In genomic region chr9:31082054-31082666, GRCm38 (mm10) we compare ENCODE assay signal across 7 mouse cellular contexts. TPM values are rescaled to one million over a fixed set of nuclear protein-coding genes. Genes with fewer than 3 reads are reported as not detected.
A peak's percentile ranks its signal among the peaks of the same experiment; 100 is the strongest.
DNase-seq lines count a peak whose midpoint lies in the region; ATAC-seq and TF ChIP-seq lines count a peak whose summit lies in the region.

No protein-coding gene starts in this region.

- WGBS in midbrain, embryonic 10.5 days, result 7% methylated on average over 15 of the region's 15 CpGs

- intact Hi-C loops in gastrocnemius, postnatal 14 days (cut with DNase I; ENCODE audit: low total_unique reads), result loop anchor here (5.0 to 10.0 kb wide), 3 partner anchors 140 to 637 kb away; partner anchors contain the start of gene Adamts8

- ATAC-seq in inflammation-experienced regulatory T-cells, adult 6 months, result peak; percentile 83

- H3K27me3 ChIP-seq in midbrain, embryonic 10.5 days (ENCODE audit: low read depth, poor library complexity, severe bottlenecking), result peaks cover 15% of the 10 kb centered on the region

- no peaks in the 10 kb centered on the region for H3K36me3 ChIP-seq in midbrain, embryonic 10.5 days

- H3K4me1 ChIP-seq in cortical plate, adult 2 months (ENCODE audit: control insufficient read depth, insufficient read depth, low read length), result no peaks in the 10 kb centered on the region
- H3K4me1 ChIP-seq in midbrain, embryonic 10.5 days, result peaks cover 4% of the 10 kb centered on the region

- H3K4me3 ChIP-seq in cortical plate, adult 2 months (ENCODE audit: insufficient read depth, low read length), result peak overlapping the region; percentile 5; the same call in 1 of the 2 replicates
- H3K4me3 ChIP-seq in midbrain, embryonic 10.5 days, result peak overlapping the region; percentile 33

- no peak overlapping the region for H3K27ac ChIP-seq in cortical plate, adult 2 months (ENCODE audit: insufficient read depth, low read length)
- no peak overlapping the region for H3K27ac ChIP-seq in midbrain, embryonic 10.5 days (replicated peaks)

- no peaks in the 10 kb centered on the region for H3K9me3 ChIP-seq in midbrain, embryonic 10.5 days (replicated peaks)

- peak; percentile 84 for TF ChIP-seq CTCF in cortical plate, adult 2 months (IDR thresholded peaks at IDR 0.05; ENCODE audit: extremely low read depth, insufficient read depth, low read length)

- DNase-seq in adrenal gland, adult (ENCODE audit: inconsistent age in 2 of 2, low spot score in 1 of 2), result peak; percentile 65 to 91
- peak; percentile 69 for DNase-seq in gastrocnemius, postnatal 14 days
- peak; percentile 45 to 52 for DNase-seq in left cerebral cortex, adult 8-10 months (ENCODE audit: low spot score in 2 of 2)
- DNase-seq in midbrain, embryonic 10.5 days (ENCODE audit: low spot score), result peak; percentile 72
- peak; percentile 84 for DNase-seq in right cerebral cortex, postnatal 4 days

- TF ChIP-seq POLR2A in cortical plate, adult 2 months (IDR thresholded peaks at IDR 0.05; ENCODE audit: extremely low read depth, insufficient read depth, low read length), result no peak

RNA-seq across cellular contexts. Expression of gene St14, which starts 49.5 kb away (rescaled TPM):
- polyA plus RNA-seq in cortical plate, adult 2 months (2012; rRNA removed), result 0.29 and 0.55 TPM in 2 replicates
- under 1 TPM; 0.16 to 0.35 TPM for total RNA-seq in gastrocnemius, postnatal 14 days (2021)
- 10 to 100 TPM in 1 of 3 experiments, 1 to 10 TPM in 2; 4.4 to 10.5 (median 5.4) TPM for polyA plus RNA-seq in inflammation-experienced regulatory T-cells, adult 6 months (2017; shearing (Covaris generic))
- total RNA-seq in left cerebral cortex, adult 8-10 months (2022), result 1 to 10 TPM in 3 of 4 experiments, under 1 TPM in 1; 0.96 to 9.2 (median 4.0) TPM
- 2.5 and 2.7 TPM in 2 replicates for polyA plus RNA-seq in midbrain, embryonic 10.5 days (2016; fragmentation: Nextera tagmentation; extraction: Ambion mirVana)

RNA-seq across cellular contexts. Expression of gene Zbtb44, which starts 51.7 kb away (rescaled TPM):
- polyA plus RNA-seq in cortical plate, adult 2 months (2012; rRNA removed), result 8.5 and 8.6 TPM in 2 replicates
- total RNA-seq in gastrocnemius, postnatal 14 days (2021), result 10 to 100 TPM; 33.4 to 38.0 TPM
- polyA plus RNA-seq in inflammation-experienced regulatory T-cells, adult 6 months (2017; shearing (Covaris generic)), result 1 to 10 TPM; 4.4 to 7.6 (median 5.4) TPM
- 10 to 100 TPM; 35.5 to 49.7 (median 40.8) TPM for total RNA-seq in left cerebral cortex, adult 8-10 months (2022)
- polyA plus RNA-seq in midbrain, embryonic 10.5 days (2016; fragmentation: Nextera tagmentation; extraction: Ambion mirVana), result 3.6 and 4.4 TPM in 2 replicates
